Mouse (Mus musculus) lung, embryonic 14.5 days (tissue): ENCODE measurements at regions not wholly inside any gene's neighbourhood (a gene's known extent, or its start where the extent isn't known, plus 50 kb on each side); places are given as distances from the start of the nearest gene placed in this dataset.

Source experiments
- ATAC-seq: fragments of 200-750 bp; cut with Nextera tagmentation; 2 replicates; pipeline ENCODE4 v1.8.0; 2017; ENCODE audit warnings: mild to moderate bottlenecking, moderate TSS enrichment, moderate library complexity; ENCODE audit not compliant: insufficient read depth
- DNase-seq: peaks from one replicate; pipeline ENCODE4 v3.0.0-alpha.2; 2015
- H3K27ac ChIP-seq: fragments of 300-500 bp; sonication (generic); 2 replicates; pipeline ENCODE4 v1.5.1; 2014; ENCODE audit warnings: low read depth, mild to moderate bottlenecking, moderate library complexity
- H3K27me3 ChIP-seq: fragments of 300-500 bp; sonication (generic); 2 replicates; pipeline ENCODE4 v1.6.1; 2014; ENCODE audit warnings: low read length, control low read depth; ENCODE audit not compliant: insufficient read depth
- H3K36me3 ChIP-seq: fragments of 300-500 bp; sonication (generic); 2 replicates; pipeline ENCODE4 v1.6.1; 2014; ENCODE audit warnings: control low read depth; ENCODE audit not compliant: insufficient read depth
- H3K4me1 ChIP-seq: fragments of 300-500 bp; sonication (generic); 2 replicates; pipeline ENCODE4 v1.6.1; 2014; ENCODE audit warnings: antibody characterized with exemption, control low read depth; ENCODE audit not compliant: insufficient read depth
- H3K4me2 ChIP-seq: fragments of 300-500 bp; sonication (generic); 2 replicates; pipeline ENCODE4 v1.6.1; 2014; ENCODE audit warnings: mild to moderate bottlenecking
- H3K4me3 ChIP-seq: fragments of 300-500 bp; sonication (generic); 2 replicates; pipeline ENCODE4 v1.5.1; 2014; ENCODE audit warnings: low read depth, low read length
- H3K9ac ChIP-seq: fragments of 300-500 bp; sonication (generic); 2 replicates; pipeline ENCODE4 v1.6.1; 2014
- H3K9me3 ChIP-seq: fragments of 300-500 bp; sonication (generic); 2 replicates; pipeline ENCODE4 v1.6.1; 2016; ENCODE audit warnings: low read depth, low read length, control low read depth
- CTCF ChIP-seq: IDR thresholded peaks from 2 replicates; pipeline ENCODE4 v1.5.1; 2016; ENCODE audit warnings: antibody characterized with exemption, low read depth
- WGBS: fragments of 180-500 bp; shearing (Covaris S2); extraction: QIAGEN DNeasy Blood & Tissue Kit; methylation state at CpG from one replicate; pipeline ENCODE4 v1.1.7; 2014; 5-methylcytosine and 5-hydroxymethylcytosine counted together

DNA sequence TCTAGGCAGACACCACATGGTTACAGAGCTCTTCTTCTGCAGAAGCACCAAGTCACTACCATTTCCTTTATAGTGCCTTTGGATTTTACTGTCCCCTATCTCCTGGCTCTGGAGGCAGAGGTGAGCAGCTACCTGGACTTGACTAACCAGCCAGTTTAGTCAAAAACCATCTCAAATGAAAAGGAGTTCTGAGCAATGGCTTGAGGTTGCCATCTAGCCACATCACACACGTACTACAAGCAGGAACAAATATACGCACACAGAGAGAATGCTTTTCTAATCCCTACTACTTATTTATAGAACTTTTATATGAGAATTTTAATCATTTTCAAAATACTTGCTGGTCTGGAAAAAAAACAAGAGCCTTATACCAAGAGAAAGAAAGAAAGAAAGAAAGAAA lies 243.5 kb downstream of the Nsun3 start:
- DNase-seq (no peak), ATAC-seq (no peak)
- TF ChIP-seq CTCF, result no peak
- WGBS, result 77% methylated on average over 2 of the region's 2 CpGs
- Histone ChIP-seq H3K4me3 (no peak overlapping the region), H3K27ac (no peak overlapping the region), H3K4me2 (no peak overlapping the region), H3K27me3 (no peaks in the 10 kb centered on the region), H3K9ac (no peak overlapping the region), H3K9me3 (no peaks in the 10 kb centered on the region), H3K4me1 (no peaks in the 10 kb centered on the region), H3K36me3 (no peaks in the 10 kb centered on the region)

DNA sequence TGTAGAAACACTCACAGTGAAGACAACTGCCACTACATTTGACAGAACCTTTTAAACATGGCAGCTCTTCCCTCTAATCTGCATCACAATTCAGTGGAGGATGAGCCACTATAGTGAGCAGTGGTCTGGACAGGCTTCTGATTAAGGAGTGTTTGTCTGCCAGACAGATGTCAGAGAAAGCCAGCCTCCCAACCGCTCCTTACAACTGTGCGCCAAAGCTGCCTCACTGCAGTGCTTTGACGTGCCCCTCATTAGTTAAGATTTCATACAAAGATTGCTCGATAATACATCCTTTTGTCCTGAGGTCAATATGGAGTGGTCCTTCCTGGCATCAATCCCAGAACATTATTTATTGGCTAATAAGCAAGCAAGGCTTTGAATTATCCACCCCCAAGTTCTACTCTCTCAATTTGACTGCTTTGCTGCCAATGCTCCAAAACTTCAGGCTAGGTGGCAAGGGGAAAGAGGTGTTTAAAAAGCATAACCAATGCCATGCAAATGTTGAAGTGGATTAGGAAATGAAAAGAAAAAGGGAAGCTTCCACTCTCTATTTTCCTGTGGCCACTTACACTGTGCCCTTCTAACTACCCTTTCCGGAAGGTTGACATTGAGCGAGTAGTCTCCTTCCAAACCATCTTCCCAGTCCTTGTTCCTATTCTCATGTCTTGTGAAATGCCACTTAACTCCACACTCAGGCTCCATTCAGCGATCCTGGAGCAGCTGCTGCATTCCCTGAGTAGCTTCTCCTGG lies 248.7 kb downstream of the Nsun3 start:
- no peak overlapping the region for H3K27ac ChIP-seq
- no peaks in the 10 kb centered on the region for H3K27me3 ChIP-seq
- no peak overlapping the region for H3K4me2 ChIP-seq
- DNase-seq (no peak), ATAC-seq (no peak)
- 69% methylated on average over 7 of the region's 7 CpGs for WGBS
- no peak overlapping the region for H3K4me3 ChIP-seq
- H3K9me3 ChIP-seq, result no peaks in the 10 kb centered on the region
- H3K36me3 ChIP-seq, result no peaks in the 10 kb centered on the region
- H3K9ac ChIP-seq, result no peak overlapping the region
- no peaks in the 10 kb centered on the region for H3K4me1 ChIP-seq
- no peak for TF ChIP-seq CTCF

DNA sequence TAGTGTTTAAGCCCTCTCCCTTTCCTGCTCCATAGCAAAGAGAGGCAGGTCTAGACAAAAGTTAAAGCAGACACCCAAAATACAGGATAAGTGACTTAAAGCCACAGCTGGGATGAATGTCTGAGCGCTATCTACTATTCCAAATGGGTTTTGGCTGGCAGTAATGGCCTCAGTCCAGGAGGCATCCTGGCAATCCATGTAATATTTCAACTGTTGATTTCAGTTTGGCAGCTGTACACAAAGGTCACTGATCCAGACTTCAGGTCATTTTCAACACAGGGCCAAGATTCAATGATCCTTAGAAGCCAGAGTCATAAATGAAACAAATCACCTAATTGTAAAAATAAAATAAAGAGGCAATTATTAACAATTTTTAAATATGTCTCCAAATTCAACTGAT lies 277.3 kb downstream of the Nsun3 start:
- no peak for TF ChIP-seq CTCF
- Histone ChIP-seq H3K9me3 (no peaks in the 10 kb centered on the region), H3K4me3 (no peak overlapping the region), H3K36me3 (no peaks in the 10 kb centered on the region), H3K27ac (no peak overlapping the region), H3K4me2 (no peak overlapping the region), H3K9ac (no peak overlapping the region), H3K27me3 (no peaks in the 10 kb centered on the region), H3K4me1 (no peaks in the 10 kb centered on the region)
- 86% methylated on average over 1 of the region's 1 CpGs for WGBS
- DNase-seq, result no peak
- no peak for ATAC-seq

DNA sequence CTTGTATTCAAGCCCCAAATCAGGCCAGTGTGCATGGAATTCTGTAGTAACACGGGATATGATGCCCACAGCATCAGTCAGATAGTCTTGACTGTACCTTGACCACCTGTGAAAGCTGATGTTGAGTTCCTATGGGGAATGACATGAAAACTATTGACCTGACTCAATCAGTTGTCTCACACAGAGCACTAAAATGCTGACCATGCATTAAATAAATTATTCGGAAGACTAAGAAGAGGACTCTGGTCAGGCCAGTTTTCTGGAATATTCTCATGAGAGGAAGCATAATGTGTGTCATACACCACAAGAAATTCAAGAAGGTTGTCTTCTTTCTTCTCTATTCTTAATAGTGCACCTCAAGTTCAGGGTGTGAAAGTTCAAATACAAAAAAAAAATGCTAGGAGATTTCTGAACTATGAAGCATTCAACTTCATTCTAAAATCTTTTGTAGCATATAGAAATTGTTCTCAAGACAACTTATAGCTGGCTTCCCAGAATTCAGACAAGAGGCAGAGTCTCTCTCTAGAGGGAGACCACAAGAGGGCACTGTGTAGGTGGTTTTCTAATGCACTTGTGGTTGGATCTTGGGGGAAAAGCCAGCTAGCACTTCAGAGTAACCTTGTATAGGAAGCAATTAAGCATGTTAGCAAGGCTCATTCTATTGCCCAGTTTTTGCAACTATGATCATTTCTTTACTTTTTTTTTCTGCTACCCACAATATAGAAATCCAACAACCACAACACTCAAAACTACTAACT lies 279.7 kb downstream of the Nsun3 start:
- no peak overlapping the region for H3K4me3 ChIP-seq
- WGBS, result 58% methylated on average over 2 of the region's 2 CpGs
- H3K36me3 ChIP-seq, result no peaks in the 10 kb centered on the region
- no peak overlapping the region for H3K27ac ChIP-seq
- H3K27me3 ChIP-seq, result no peaks in the 10 kb centered on the region
- peak; percentile 51 for TF ChIP-seq CTCF
- DNase-seq (peak; percentile 59), ATAC-seq (no peak)
- no peak overlapping the region for H3K4me2 ChIP-seq
- no peaks in the 10 kb centered on the region for H3K9me3 ChIP-seq
- H3K4me1 ChIP-seq, result no peaks in the 10 kb centered on the region
- H3K9ac ChIP-seq, result no peak overlapping the region

DNA sequence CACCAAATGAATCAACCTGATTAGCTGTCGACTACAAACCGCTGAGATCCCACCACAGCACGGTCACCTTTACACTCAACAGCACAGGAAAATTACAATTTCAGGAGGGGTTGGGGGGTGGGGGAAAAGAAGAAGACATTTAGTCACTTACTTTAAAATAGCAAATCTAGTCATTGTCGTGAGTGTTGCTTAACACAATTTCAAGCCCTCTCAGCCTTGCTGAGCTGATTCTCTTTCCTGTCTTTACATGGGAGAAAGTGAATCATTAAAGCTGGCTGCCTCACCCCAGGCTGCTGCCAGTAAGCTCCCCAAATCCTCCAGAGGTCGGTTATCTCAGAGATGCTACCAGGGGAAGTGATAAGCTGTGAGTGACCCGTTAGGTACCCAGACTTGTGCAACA lies 285.7 kb downstream of the Nsun3 start:
- H3K4me3 ChIP-seq, result no peak overlapping the region
- no peak for DNase-seq
- TF ChIP-seq CTCF, result no peak
- no peaks in the 10 kb centered on the region for H3K27me3 ChIP-seq
- ATAC-seq, result no peak
- H3K9ac ChIP-seq, result no peak overlapping the region
- H3K9me3 ChIP-seq, result no peaks in the 10 kb centered on the region
- 50% methylated on average over 6 of the region's 6 CpGs for WGBS
- H3K4me2 ChIP-seq, result no peak overlapping the region
- H3K36me3 ChIP-seq, result no peaks in the 10 kb centered on the region
- no peaks in the 10 kb centered on the region for H3K4me1 ChIP-seq
- no peak overlapping the region for H3K27ac ChIP-seq

DNA sequence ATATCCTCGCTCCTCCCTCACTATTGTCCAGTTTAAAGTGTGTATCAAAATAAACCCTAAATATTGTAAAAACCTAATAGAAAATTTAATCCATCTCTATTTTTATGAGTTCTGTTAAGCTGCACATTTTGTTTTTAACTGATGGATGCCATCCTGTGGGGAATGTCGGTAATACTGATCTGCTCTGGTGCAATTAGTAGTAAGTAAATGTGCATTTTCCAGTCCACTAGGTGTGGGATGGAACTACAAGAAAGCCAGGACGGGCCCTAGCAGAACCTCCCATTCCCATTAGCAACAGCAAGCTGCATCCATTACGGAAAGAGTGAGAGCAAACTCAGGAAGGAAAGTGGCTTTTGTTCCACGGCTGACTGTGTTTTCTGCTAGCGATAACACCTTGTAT lies 286.3 kb downstream of the Nsun3 start:
- Histone ChIP-seq H3K4me1 (no peaks in the 10 kb centered on the region), H3K36me3 (no peaks in the 10 kb centered on the region), H3K4me3 (no peak overlapping the region), H3K9ac (no peak overlapping the region), H3K27me3 (no peaks in the 10 kb centered on the region), H3K9me3 (no peaks in the 10 kb centered on the region), H3K27ac (no peak overlapping the region), H3K4me2 (no peak overlapping the region)
- WGBS, result 69% methylated on average over 6 of the region's 6 CpGs
- ATAC-seq (no peak), DNase-seq (no peak)
- no peak for TF ChIP-seq CTCF

DNA sequence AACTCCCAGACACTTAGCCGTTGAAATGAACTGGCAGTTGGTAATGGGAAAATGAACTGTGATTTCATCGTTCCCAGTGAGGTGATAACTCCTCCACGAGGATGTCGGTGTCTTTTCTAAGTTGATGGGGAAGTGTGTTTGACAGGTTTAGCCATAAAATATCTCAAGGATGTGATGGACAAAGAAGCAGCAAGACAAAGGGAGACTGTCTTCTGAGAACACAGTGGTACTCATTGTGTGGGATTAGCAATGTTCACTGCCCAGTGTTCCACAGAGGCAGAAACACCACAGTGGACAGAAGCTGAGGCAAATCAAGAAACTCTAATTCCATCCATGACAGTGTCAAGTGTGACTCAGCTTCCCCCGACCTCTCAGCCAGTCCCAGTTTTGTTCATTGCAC lies 287.9 kb downstream of the Nsun3 start:
- no peak for TF ChIP-seq CTCF
- Histone ChIP-seq H3K27me3 (no peaks in the 10 kb centered on the region), H3K9ac (no peak overlapping the region), H3K9me3 (no peaks in the 10 kb centered on the region), H3K4me3 (no peak overlapping the region), H3K27ac (no peak overlapping the region), H3K4me1 (no peaks in the 10 kb centered on the region), H3K36me3 (no peaks in the 10 kb centered on the region), H3K4me2 (no peak overlapping the region)
- ATAC-seq (no peak), DNase-seq (no peak)
- WGBS, result 44% methylated on average over 5 of the region's 5 CpGs
